Mouse (Mus musculus): Measurements from ENCODE around the gene Nim1k. TPM values are rescaled to one million over a fixed set of nuclear protein-coding genes. Genes with fewer than 3 reads are reported as not detected.
"Not testable (repeated sequence)": the region's sequence is repeated elsewhere in the genome, so short reads cannot be mapped to it uniquely, and the experiment has no call there.

The Nim1k gene
- polyA plus RNA-seq, 1 experiment: 0.05 TPM

DNA sequence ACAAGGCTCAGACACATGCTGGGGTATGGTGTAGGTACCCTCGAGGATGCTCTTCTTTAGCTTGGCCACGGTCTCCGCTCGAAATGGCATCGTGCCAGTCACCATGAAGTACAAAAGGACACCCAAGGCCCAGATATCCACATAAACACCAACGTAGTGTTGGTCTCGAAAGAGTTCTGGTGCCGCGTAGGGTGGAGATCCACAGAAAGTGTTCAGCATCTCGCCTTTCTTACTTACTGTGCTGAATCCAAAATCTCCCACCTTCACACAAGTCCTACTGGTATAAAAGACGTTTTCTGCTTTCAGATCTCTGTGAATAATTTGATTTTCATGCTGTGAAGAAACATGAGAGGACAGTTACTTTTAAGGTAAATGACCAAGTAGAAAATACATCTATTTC, 43.2 kb downstream of the Nim1k start:
- peaks cover 7% of the 10 kb centered on the region for H3K36me3 ChIP-seq (ENCODE audit: control insufficient read depth, insufficient read depth, low read length)
- H3K27me3 ChIP-seq (ENCODE audit: control insufficient read depth, insufficient read depth, low read length): no peaks in the 10 kb centered on the region
- H3K4me1 ChIP-seq (ENCODE audit: control insufficient read depth, insufficient read depth, insufficient read length, low read length): no peaks in the 10 kb centered on the region
- no peak overlapping the region for H3K4me3 ChIP-seq (ENCODE audit: low read depth, low read length)
- no peak overlapping the region for H3K27ac ChIP-seq (ENCODE audit: insufficient read depth, low read depth, low read length)
- 89% methylated on average over 11 of the region's 11 CpGs for WGBS
- TF ChIP-seq CTCF (IDR thresholded peaks at IDR 0.05; ENCODE audit: extremely low read depth, insufficient read length, insufficient replicate concordance, low read depth, low read length): no peak
- TF ChIP-seq POLR2A (IDR thresholded peaks at IDR 0.05; ENCODE audit: low read depth, low read length): no peak

DNA sequence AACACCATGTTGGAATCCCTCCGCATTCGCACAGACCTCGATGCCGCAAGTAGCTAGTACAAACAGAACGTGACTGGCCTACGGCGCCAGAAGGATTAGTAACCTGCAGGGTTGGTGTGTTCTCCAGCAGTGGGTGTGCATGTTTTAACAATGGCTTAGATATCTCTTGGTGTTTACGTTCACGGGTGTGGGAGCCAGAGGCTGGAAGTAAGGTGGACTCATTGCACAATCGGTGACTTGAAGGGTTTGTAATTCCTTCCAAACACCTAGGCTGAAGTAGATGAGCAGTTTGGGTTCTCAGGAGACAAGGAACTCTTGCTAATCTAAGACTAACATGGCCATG, 45.4 kb downstream of the Nim1k start:
- no peaks in the 10 kb centered on the region for H3K27me3 ChIP-seq (ENCODE audit: control insufficient read depth, insufficient read depth, low read length)
- H3K4me1 ChIP-seq (ENCODE audit: control insufficient read depth, insufficient read depth, insufficient read length, low read length): no peaks in the 10 kb centered on the region
- no peak overlapping the region for H3K4me3 ChIP-seq (ENCODE audit: low read depth, low read length)
- WGBS: 58% methylated on average over 10 of the region's 10 CpGs
- H3K27ac ChIP-seq (ENCODE audit: insufficient read depth, low read depth, low read length): no peak overlapping the region
- peaks cover 23% of the 10 kb centered on the region for H3K36me3 ChIP-seq (ENCODE audit: control insufficient read depth, insufficient read depth, low read length)
- TF ChIP-seq POLR2A (IDR thresholded peaks at IDR 0.05; ENCODE audit: low read depth, low read length) (no peak), CTCF (IDR thresholded peaks at IDR 0.05; ENCODE audit: extremely low read depth, insufficient read length, insufficient replicate concordance, low read depth, low read length) (no peak)

DNA sequence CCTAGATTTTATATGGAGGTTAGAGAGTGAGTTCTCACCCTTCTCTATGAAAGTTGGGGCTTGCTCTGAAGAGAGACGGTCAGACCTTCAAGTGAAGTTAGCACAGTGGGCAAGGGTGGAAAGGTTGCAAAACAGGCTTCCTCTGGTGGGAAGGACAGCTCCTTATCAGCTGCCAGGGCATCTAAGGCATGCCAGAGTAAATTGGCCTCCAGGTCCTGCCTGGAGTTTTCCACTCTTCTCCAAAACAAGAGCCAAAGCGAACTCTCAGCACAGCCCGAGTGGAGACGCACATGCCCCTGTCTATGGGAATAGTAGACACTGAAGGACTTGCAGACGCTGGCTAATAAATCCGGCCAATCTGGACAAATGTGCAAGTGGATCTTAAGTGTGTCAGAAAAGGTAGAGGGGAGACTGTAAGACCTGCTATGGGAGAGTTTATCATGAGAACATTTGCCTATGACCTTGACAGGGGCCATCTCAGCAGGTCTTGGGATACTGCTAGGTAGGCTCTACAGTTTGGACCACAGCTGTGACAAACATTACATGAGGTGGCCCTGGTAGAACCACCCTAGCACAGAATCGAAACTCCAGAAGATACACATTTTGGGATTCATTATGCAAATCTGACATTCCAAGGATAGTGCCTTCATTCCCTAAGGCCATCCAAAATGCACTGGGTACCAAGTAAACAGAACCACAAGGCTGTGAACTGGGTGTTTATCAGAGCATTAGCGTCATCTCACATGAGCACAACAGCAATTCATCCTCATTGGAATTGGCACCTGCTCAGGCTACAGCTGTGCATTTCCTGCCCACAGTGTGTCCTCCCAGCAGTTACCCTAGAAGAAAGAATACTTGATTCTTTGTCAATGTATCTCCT, 46.1 kb downstream of the Nim1k start:
- Histone ChIP-seq H3K27ac (ENCODE audit: insufficient read depth, low read depth, low read length) (no peak overlapping the region), H3K4me1 (ENCODE audit: control insufficient read depth, insufficient read depth, insufficient read length, low read length) (no peaks in the 10 kb centered on the region), H3K4me3 (ENCODE audit: low read depth, low read length) (no peak overlapping the region), H3K36me3 (ENCODE audit: control insufficient read depth, insufficient read depth, low read length) (peaks cover 28% of the 10 kb centered on the region), H3K27me3 (ENCODE audit: control insufficient read depth, insufficient read depth, low read length) (no peaks in the 10 kb centered on the region)
- TF ChIP-seq POLR2A (IDR thresholded peaks at IDR 0.05; ENCODE audit: low read depth, low read length) (no peak), CTCF (IDR thresholded peaks at IDR 0.05; ENCODE audit: extremely low read depth, insufficient read length, insufficient replicate concordance, low read depth, low read length) (no peak)
- 86% methylated on average over 8 of the region's 8 CpGs for WGBS

DNA sequence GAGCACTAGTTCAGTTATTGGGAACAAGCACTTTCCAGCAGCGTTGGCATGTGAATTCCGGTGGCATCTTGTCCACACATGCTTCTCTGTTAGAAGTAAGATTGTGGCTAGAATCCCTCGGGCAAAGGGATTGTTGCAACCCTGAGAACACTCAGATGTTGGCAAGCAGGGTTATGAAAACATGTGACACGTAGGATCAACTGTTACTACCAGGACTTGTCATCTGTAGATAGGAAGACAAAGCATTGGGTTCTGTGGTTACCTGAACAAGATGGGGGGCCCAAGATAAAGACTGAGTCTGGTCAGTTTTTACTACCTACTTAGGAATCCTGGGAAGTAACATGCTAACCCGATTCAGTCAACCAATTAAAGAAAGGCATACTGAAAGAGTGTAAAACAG, 46.7 kb downstream of the Nim1k start:
- no peak for TF ChIP-seq CTCF (IDR thresholded peaks at IDR 0.05; ENCODE audit: extremely low read depth, insufficient read length, insufficient replicate concordance, low read depth, low read length)
- TF ChIP-seq POLR2A (IDR thresholded peaks at IDR 0.05; ENCODE audit: low read depth, low read length): no peak
- WGBS: 80% methylated on average over 5 of the region's 5 CpGs
- H3K4me1 ChIP-seq (ENCODE audit: control insufficient read depth, insufficient read depth, insufficient read length, low read length): no peaks in the 10 kb centered on the region

DNA sequence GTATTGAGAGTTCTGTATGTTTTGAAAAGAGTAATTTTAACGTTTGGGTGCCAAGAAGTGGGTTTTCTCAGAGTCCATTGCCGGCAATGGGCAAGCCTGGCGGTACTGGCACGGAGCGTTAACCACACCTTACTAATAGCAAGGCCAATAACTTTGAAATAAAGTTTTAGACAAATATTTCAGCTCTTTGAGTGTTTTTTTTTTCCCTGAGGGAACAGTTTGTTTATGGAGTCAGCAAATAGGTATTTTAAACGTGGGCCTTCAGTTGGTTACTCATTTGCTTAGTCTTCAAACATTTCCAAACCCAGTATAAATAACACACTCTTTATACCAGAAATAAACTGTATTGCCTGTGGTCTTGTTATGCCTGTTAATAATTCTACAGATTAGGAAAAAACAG, 47.8 kb downstream of the Nim1k start:
- Histone ChIP-seq H3K4me3 (ENCODE audit: low read depth, low read length) (no peak overlapping the region), H3K27me3 (ENCODE audit: control insufficient read depth, insufficient read depth, low read length) (no peaks in the 10 kb centered on the region), H3K4me1 (ENCODE audit: control insufficient read depth, insufficient read depth, insufficient read length, low read length) (no peaks in the 10 kb centered on the region), H3K36me3 (ENCODE audit: control insufficient read depth, insufficient read depth, low read length) (peaks cover 41% of the 10 kb centered on the region), H3K27ac (ENCODE audit: insufficient read depth, low read depth, low read length) (no peak overlapping the region)
- WGBS: 78% methylated on average over 6 of the region's 6 CpGs
- TF ChIP-seq CTCF (IDR thresholded peaks at IDR 0.05; ENCODE audit: extremely low read depth, insufficient read length, insufficient replicate concordance, low read depth, low read length) (no peak), POLR2A (IDR thresholded peaks at IDR 0.05; ENCODE audit: low read depth, low read length) (no peak)

More for the DNA sequence above, 46.7 kb downstream of the Nim1k start:
- Histone ChIP-seq H3K27me3 (ENCODE audit: control insufficient read depth, insufficient read depth, low read length) (no peaks in the 10 kb centered on the region), H3K36me3 (ENCODE audit: control insufficient read depth, insufficient read depth, low read length) (peaks cover 33% of the 10 kb centered on the region), H3K27ac (ENCODE audit: insufficient read depth, low read depth, low read length) (no peak overlapping the region), H3K4me3 (ENCODE audit: low read depth, low read length) (no peak overlapping the region)

DNA sequence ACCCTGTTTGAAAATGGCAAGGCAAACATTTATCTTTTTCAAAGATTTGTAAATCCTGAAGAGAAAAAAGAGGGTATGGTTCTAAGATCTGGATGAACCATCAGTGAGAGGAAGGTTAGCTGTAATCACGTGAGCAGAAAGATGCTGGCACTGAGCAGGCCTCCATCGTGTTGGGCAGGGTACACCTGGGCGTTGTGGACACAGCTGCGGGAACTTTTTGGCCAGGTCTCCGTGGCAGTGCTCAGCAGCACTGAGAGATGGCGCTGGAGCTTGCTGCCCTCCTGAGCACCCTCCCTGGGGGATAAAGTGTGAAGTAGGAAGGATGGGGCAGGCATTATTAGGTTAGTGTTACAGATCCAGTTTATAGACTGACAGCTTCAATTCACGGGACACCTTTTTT, 48.7 kb downstream of the Nim1k start:
- no peaks in the 10 kb centered on the region for H3K27me3 ChIP-seq (ENCODE audit: control insufficient read depth, insufficient read depth, low read length)
- peaks cover 48% of the 10 kb centered on the region for H3K36me3 ChIP-seq (ENCODE audit: control insufficient read depth, insufficient read depth, low read length)
- 57% methylated on average over 7 of the region's 7 CpGs for WGBS
- no peak overlapping the region for H3K27ac ChIP-seq (ENCODE audit: insufficient read depth, low read depth, low read length)
- H3K4me3 ChIP-seq (ENCODE audit: low read depth, low read length): no peak overlapping the region
- H3K4me1 ChIP-seq (ENCODE audit: control insufficient read depth, insufficient read depth, insufficient read length, low read length): no peaks in the 10 kb centered on the region
- TF ChIP-seq POLR2A (IDR thresholded peaks at IDR 0.05; ENCODE audit: low read depth, low read length) (no peak), CTCF (IDR thresholded peaks at IDR 0.05; ENCODE audit: extremely low read depth, insufficient read length, insufficient replicate concordance, low read depth, low read length) (no peak)

DNA sequence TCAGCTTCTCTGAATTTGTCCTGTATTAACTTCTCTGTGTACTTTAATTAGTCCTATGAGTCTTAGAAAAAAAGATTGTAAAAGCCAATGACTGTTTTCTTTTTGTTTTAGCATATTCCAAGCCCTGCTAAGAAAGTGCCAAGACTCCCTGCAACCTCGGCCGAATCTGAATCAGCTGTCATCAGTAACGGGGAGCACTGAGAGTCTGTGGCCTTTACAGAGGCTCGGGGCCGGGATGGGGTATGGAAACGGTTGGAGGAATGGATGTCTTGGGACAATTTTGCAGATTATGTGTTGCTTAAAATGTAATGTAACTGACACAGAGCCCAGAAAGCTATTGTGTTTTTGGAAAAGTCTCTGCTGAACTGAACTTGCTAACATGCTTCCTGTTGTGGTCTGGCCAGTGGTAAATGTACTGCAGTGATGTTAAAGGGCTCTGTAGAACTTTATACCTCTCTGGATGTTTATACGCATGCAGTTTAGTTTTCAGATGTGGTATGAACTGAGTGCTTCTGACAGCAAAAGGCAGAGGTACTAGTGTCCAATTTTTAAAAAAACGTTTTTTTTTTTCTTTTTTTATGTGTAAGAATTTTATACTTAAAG, 49.3 kb downstream of the Nim1k start:
- peaks cover 50% of the 10 kb centered on the region for H3K36me3 ChIP-seq (ENCODE audit: control insufficient read depth, insufficient read depth, low read length)
- not testable (repeated sequence) for H3K4me3 ChIP-seq (ENCODE audit: low read depth, low read length); H3K4me1 ChIP-seq (ENCODE audit: control insufficient read depth, insufficient read depth, insufficient read length, low read length); H3K27ac ChIP-seq (ENCODE audit: insufficient read depth, low read depth, low read length); H3K27me3 ChIP-seq (ENCODE audit: control insufficient read depth, insufficient read depth, low read length)
- 81% methylated on average over 8 of the region's 8 CpGs for WGBS

Measured in small intestine, adult 2 months (tissue).